Mouse (Mus musculus) hindlimb bud, embryonic 11.5 days (tissue): ENCODE measurements around the gene Pros1.

Experiments used
- DNase-seq: peaks from one replicate; pipeline ENCODE4 v3.0.0-alpha.2; 2012; ENCODE audit warnings: low read depth, low spot score; ENCODE audit errors: extremely low spot score

Gene Pros1

DNA sequence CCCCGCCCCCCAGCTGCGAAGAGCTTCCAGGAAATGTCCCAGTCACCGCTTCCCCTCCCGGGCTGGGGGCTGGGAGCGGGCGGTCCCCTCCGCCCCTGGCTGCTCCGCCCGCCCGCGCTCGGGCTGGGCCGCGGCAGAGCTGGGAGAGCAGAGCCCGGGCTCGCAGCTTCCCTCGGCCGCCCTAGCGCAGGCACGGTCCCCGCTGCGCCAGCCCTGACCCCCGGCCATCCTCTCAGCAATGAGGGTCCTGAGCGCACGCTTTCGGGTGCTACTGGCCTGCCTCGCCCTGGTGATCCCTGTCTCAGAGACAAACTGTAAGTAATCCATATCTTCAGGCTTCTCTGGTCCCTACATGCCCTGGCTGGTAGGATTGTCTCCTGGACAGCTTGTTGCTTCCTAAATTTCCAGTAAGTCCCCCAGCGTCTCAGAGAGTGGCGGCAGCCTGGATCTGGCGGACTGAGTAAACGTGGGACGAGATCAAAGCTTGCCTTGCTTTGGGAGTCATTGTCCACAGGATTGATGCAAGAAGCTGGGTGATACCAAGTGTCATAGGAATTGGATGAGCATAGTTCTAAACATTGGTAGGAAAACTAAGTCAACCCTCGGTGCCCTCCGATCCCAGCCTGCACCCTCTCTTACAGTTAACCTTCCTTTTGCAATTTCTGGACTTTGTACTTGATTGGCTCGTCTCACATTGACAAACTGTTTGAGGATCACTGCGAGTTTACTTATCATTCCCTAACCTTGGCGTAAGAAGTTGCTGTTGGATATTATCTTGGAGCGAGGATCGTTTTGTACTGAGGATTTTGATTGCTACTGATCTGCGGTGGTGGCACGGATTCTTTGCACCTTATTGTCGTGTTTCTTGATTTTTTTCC is at the start of gene Pros1:
Gene Pros1 (plus strand): TSS at position 117 of the 878 bp plus-strand sequence.
- DNase-seq, result no peak

GRCm38 (mm10) chr16:62804621-62805020 is 49.5 kb upstream of the Pros1 start:
- DNase-seq, result no peak

GRCm38 (mm10) chr16:62807249-62807979 is 46.7 kb upstream of the Pros1 start:
- no peak for DNase-seq

DNA sequence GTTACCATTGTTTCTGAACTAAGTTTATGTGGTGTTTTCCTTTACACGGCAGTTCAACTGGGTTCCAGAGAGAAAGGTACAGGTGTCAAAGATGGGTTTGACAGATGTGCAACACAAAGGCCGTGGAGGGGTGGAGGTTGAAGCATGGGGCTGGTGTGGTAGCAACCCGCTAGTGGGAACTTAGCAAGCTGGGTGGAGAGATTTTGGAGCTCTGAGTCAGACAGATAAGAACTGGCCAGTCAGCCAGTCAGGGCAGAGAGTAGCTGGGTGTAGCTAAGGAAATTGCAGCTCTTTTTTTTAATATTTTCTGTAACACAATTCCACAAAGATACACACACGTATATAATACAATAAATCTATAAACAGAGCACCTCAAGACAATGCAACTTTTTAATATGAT is 43.3 kb upstream of the Pros1 start:
- no peak for DNase-seq

- no peak for DNase-seq
These were observed 40.3 kb upstream of the Pros1 start for GRCm38 (mm10) chr16:62813790-62814189.

- DNase-seq, result no peak
These were observed 39.6 kb upstream of the Pros1 start, which contains the start of gene Stx19 for GRCm38 (mm10) chr16:62814491-62814890. Gene Stx19 (plus strand): TSS chr16:62814676.

DNA sequence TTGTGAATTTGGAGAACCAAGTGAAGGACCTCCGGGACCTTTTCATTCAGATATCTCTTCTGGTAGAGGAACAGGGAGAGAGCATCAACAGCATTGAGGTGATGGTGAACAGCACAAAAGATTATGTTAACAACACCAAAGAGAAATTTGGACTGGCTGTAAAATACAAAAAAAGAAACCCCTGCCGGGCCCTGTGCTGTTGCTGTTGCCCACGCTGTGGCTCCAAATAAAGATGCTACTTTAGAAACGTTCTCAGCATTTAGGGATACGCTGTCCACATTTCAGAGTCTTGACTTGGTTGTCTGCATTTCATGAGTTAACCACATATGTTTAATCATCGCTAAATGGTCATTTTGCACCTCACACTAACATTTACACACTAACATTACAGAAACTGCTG is 31.6 kb upstream of the Pros1 start:
- DNase-seq, result no peak

- DNase-seq, result no peak
These were observed 27.7 kb upstream of the Pros1 start for GRCm38 (mm10) chr16:62826156-62827001.

DNA sequence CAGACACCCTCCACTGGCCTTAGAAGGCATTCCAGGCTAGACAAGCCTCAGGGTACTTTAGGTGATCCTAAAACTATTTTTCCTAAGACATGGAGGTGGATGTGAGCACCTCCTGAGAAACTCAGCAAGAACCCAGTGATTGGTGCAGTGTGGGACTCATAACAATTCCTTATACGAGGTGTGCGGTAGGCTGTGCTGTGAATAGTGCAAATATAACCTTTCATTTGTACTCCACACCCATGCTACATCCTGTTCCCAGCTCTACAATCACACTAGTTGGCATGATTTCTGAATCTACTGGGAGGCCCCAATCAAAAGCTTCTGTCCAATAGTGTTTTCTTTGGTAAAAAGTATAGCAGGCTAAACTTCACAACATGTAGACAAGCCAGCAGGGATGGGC is 22.1 kb upstream of the Pros1 start:
- no peak for DNase-seq

- DNase-seq, result no peak
These were observed 21.6 kb upstream of the Pros1 start for GRCm38 (mm10) chr16:62832481-62832880.

DNA sequence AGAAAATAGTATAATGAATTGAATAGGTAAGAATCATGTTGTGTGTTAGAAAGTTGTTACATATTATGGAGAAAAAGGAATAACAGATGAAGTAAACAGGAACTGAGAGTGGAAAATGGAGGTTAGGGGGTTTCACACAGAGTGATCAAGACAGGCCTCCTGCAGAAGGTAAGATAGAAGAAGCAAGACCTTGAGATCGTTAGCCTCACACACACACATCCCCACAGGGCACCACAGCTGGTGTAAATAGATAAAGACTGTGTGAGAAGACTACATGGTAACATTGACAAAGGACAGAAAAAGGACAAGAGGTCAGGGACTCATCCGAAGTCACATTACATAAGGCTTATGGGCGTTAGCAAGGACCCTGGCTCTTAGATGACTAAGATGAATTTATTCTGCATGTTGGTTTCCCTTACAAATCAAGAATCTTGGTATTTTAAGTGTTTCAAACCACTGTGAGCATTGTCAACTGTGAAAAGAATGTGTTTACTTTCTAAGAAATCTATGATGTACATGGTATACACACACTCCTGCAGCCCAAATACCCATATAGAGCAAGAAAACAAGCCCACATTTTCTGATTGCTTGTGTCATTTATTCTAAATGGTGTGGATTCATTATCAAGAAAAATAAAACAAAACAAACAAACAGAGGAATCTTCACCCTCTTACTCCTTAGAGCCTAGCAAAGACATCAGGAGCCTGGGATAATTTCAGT is 19.9 kb upstream of the Pros1 start:
- no peak for DNase-seq

DNA sequence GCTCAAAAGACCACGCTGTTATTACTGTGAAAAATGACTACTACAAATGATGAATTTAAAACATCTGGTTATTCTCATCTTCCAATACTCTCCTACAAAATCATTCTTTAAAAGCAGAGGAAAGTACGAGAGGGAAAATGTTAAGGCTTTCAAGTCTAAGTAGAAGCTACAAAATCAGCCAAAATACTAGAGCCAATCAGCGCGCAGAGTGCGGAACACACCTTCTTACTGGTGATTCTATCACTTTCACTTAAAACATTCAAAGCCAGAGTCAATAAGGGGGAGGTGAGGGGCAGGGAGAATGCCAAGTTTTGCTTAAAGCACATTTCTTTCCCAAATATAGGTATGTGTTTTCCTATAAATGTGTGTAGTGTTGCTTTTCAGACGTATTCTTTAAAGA is 8.8 kb upstream of the Pros1 start:
- DNase-seq, result no peak

GRCm38 (mm10) chr16:62846498-62847312 is 7.4 kb upstream of the Pros1 start, which contains the start of gene Arl13b:
Gene Arl13b (minus strand): TSS chr16:62847040.
- peak; percentile 83 for DNase-seq

- no peak for DNase-seq
These were observed 1.4 kb upstream of the Pros1 start for GRCm38 (mm10) chr16:62852464-62853252.

DNA sequence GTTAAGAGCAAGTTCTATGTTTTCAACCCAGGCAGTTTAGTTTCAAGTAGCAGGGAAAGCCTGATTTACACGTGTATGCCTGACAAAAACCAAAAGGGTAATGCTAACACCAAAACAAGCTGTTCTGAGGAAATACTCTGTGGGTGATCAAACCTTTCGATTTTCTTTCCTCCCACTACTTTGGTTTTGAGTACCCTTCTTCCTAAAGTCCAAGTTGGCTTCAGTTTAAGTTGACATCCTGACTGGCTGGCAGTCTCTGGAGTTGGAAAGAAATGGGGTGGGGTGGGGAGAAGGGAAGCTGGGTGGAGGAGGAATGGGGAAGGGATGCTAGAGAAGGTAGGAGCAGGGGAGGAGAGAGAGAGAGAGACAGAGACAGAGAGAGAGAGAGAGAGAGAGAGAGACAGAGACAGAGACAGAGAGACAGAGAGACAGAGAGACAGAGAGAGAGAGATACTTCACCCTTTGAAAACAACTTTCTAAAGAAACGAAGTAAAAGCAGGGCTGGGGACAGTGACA is 438 bp upstream of the Pros1 start:
- DNase-seq, result no peak

GRCm38 (mm10) chr16:62855385-62855784 is 1.3 kb downstream of the Pros1 start:
- no peak for DNase-seq

GRCm38 (mm10) chr16:62856273-62856672 is 2.2 kb downstream of the Pros1 start:
- no peak for DNase-seq

- no peak for DNase-seq
These were observed 3.4 kb downstream of the Pros1 start for GRCm38 (mm10) chr16:62857498-62857897.

- no peak for DNase-seq
These were observed 3.9 kb downstream of the Pros1 start for GRCm38 (mm10) chr16:62858018-62858417.
